Mouse (Mus musculus) heart, embryonic 16.5 days (tissue): ENCODE data around the gene Gm6309. TPM values are rescaled to one million over a fixed set of nuclear protein-coding genes. Genes with fewer than 3 reads are reported as not detected.
"Not testable (repeated sequence)": the region's sequence is repeated elsewhere in the genome, so short reads cannot be mapped to it uniquely, and the experiment has no call there.

ENCODE experiments used
- ATAC-seq: fragments of 200-750 bp; cut with Nextera tagmentation; replicated peaks from 2 replicates; pipeline ENCODE4 v1.8.0; 2017; ENCODE audit warnings: moderate number of reproducible peaks; ENCODE audit not compliant: insufficient read depth, low FRiP score; ENCODE audit errors: extremely low read depth
- H3K27ac ChIP-seq: fragments of 300-500 bp; sonication (generic); 2 replicates; pipeline ENCODE4 v1.5.1; 2014; ENCODE audit warnings: mild to moderate bottlenecking, low read length, control low read depth, moderate library complexity
- H3K27me3 ChIP-seq: fragments of 300-500 bp; sonication (generic); 2 replicates; pipeline ENCODE4 v1.6.1; 2014; ENCODE audit warnings: low read length, mixed read lengths; ENCODE audit not compliant: control insufficient read depth, insufficient read depth
- H3K36me3 ChIP-seq: fragments of 300-500 bp; sonication (generic); 2 replicates; pipeline ENCODE4 v1.6.1; 2014; ENCODE audit not compliant: control insufficient read depth, insufficient read depth
- H3K4me1 ChIP-seq: fragments of 300-500 bp; sonication (generic); 2 replicates; pipeline ENCODE4 v1.6.1; 2014; ENCODE audit warnings: low read length, mixed read lengths; ENCODE audit not compliant: control insufficient read depth, insufficient read depth
- H3K4me2 ChIP-seq: fragments of 300-500 bp; sonication (generic); 2 replicates; pipeline ENCODE4 v1.6.1; 2014; ENCODE audit warnings: low read depth, mild to moderate bottlenecking, control low read depth, low read length
- H3K4me3 ChIP-seq: fragments of 300-500 bp; sonication (generic); 2 replicates; pipeline ENCODE4 v1.5.1; 2014; ENCODE audit warnings: mild to moderate bottlenecking, control low read depth, low read length
- H3K9ac ChIP-seq: fragments of 300-500 bp; sonication (generic); 2 replicates; pipeline ENCODE4 v1.6.1; 2014; ENCODE audit warnings: low read length, control low read depth
- H3K9me3 ChIP-seq: fragments of 300-500 bp; sonication (generic); replicated peaks from 2 replicates; pipeline ENCODE4 v1.6.1; 2016; ENCODE audit warnings: low read length; ENCODE audit not compliant: control insufficient read depth
- WGBS: fragments of 180-500 bp; shearing (Covaris S2); extraction: QIAGEN DNeasy Blood & Tissue Kit; methylation state at CpG from one replicate; pipeline ENCODE4 v1.1.7; 2014; 5-methylcytosine and 5-hydroxymethylcytosine counted together
- polyA plus RNA-seq: library from polyadenylated mRNA; unstranded; fragments of >200 nt; fragmentation: Nextera tagmentation; extraction: Ambion mirVana; gene quantifications from 2 replicates; pipeline ENCODE4 v1.2.1, GENCODE M21; 2015

Gm6309 gene
- polyA plus RNA-seq = not detected in 2 replicates

DNA sequence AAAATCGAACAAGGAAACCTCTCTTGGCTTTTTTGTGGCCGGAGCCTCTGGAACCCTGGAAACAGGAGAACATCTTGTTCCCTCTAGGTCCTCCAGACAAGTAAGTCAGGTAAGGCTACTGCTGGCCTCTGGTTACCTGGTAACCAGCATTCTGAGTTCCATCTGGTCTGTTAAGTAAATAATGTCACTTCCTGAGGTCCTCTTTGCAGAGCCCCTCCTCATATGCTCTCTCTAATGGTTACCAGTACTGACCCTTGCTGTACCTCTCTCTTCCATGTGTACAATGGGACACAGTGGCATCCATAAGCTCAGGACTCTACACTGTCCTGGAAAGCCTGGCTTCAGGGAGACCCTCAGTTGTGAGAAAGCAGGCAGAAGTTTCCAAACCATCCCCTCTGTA lies at the start of gene Gm6309:
TSS of gene Gm6309 (minus strand) at position 101 of the 400 bp plus-strand sequence.
- not testable (repeated sequence) for H3K27me3 ChIP-seq, H3K36me3 ChIP-seq, H3K27ac ChIP-seq, H3K4me3 ChIP-seq, H3K9me3 ChIP-seq, H3K4me1 ChIP-seq, H3K9ac ChIP-seq, H3K4me2 ChIP-seq, ATAC-seq
- 63% methylated on average over 2 of the region's 2 CpGs for WGBS

DNA sequence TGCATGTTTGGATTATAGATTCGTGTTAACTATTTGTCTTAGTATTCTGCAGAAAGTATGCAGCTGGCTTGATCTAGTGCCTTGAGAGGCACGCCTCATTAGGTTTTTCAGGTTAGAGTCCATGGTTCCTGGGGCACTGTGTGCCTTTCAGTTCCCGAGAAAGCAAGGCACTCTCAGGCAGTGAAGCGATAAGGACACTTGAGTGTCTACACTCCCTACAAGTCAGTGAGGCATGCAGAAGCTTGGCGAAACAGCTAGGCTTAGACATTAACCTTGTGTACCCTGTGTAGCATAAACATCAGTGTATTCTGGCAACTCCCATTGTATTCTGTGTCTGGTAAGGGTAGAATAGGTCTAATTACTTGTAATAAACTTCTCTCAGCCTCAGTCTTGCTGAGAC lies 35.0 kb upstream of the Gm6309 start:
- Histone ChIP-seq H3K36me3 (peaks cover 75% of the 10 kb centered on the region), H3K27me3 (no peaks in the 10 kb centered on the region), H3K4me1 (no peaks in the 10 kb centered on the region), H3K9ac (no peak overlapping the region), H3K9me3 (no peaks in the 10 kb centered on the region), H3K4me2 (no peak overlapping the region), H3K4me3 (no peak overlapping the region), H3K27ac (no peak overlapping the region)
- no peak for ATAC-seq
- WGBS = 84% methylated on average over 5 of the region's 5 CpGs

DNA sequence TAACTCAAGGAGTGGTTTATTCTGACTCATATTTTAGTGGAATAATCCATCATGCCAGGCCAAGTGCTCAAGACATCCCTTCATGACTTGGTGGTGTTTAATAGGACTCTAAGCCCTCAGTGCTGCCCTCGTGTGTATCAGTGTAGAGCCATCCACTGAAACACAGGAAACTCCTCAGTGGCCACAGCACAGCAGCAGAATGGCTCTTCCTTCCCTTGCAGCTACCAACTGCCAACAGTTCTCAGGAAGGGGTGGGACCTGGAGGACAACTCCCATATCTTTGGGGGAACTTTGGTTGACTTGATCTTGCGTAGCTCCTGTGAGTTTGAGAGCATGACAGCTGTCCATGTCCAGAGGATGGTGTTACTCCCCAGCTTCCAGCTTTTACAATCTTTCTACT lies 33.4 kb upstream of the Gm6309 start:
- H3K27ac ChIP-seq = no peak overlapping the region
- H3K4me1 ChIP-seq = no peaks in the 10 kb centered on the region
- no peaks in the 10 kb centered on the region for H3K9me3 ChIP-seq
- H3K27me3 ChIP-seq = no peaks in the 10 kb centered on the region
- no peak for ATAC-seq
- H3K9ac ChIP-seq = no peak overlapping the region
- H3K4me3 ChIP-seq = no peak overlapping the region
- peaks cover 65% of the 10 kb centered on the region for H3K36me3 ChIP-seq
- no peak overlapping the region for H3K4me2 ChIP-seq
- WGBS = 77% methylated on average over 2 of the region's 2 CpGs

DNA sequence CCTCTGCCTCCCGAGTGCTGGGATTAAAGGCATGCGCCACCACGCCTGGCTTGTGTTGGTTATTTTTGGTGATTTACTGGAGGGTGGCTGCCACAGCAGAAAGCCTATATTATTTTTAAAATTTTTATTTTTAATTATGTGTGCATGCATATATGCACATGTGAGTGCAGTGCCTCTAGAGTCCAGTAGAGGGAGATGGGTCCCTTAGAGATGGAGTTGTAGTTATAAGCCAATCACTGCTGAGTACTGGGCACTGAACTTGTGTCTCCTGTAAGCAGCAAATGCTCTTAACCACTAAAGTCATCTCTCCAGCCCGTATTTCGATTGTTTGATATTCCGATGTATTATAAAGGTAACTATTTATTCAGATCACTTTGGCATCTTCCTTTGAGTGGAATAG lies 30.1 kb upstream of the Gm6309 start:
- peaks cover 34% of the 10 kb centered on the region for H3K36me3 ChIP-seq
- no peak for ATAC-seq
- 97% methylated on average over 6 of the region's 6 CpGs for WGBS
- no peak overlapping the region for H3K4me2 ChIP-seq
- H3K9ac ChIP-seq = no peak overlapping the region
- no peaks in the 10 kb centered on the region for H3K4me1 ChIP-seq
- H3K4me3 ChIP-seq = no peak overlapping the region
- no peak overlapping the region for H3K27ac ChIP-seq
- no peaks in the 10 kb centered on the region for H3K27me3 ChIP-seq
- H3K9me3 ChIP-seq = no peaks in the 10 kb centered on the region

GRCm38 (mm10) chr5:146199540-146199939 lies 29.0 kb upstream of the Gm6309 start:
- H3K9me3 ChIP-seq = no peaks in the 10 kb centered on the region
- no peak overlapping the region for H3K4me2 ChIP-seq
- H3K27me3 ChIP-seq = no peaks in the 10 kb centered on the region
- no peak overlapping the region for H3K4me3 ChIP-seq
- ATAC-seq = no peak
- H3K9ac ChIP-seq = no peak overlapping the region
- no peaks in the 10 kb centered on the region for H3K4me1 ChIP-seq
- peaks cover 27% of the 10 kb centered on the region for H3K36me3 ChIP-seq
- WGBS = 71% methylated on average over 2 of the region's 2 CpGs
- no peak overlapping the region for H3K27ac ChIP-seq

DNA sequence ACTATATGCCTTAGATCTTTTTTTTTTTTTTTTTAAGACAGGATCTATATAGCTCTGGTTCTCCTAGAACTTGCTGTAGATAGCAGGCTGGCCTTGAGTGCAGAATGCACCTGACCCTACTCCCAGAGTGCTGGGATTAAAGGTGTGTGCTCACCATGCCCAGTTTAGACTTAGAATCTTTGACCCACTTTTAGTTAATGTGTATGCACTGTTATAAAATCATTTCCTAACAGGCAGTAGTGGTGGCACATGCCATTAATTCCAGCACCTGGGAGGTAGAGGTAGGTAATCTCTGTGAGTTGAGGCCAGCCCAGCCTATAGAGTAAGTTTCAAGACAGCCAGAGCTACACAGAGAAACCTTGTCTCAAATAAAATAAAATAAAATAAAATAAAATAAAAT lies 28.6 kb upstream of the Gm6309 start:
- ATAC-seq = no peak

GRCm38 (mm10) chr5:146193360-146193759 lies 22.8 kb upstream of the Gm6309 start:
- Histone ChIP-seq H3K27ac (no peak overlapping the region), H3K9me3 (no peaks in the 10 kb centered on the region), H3K4me3 (no peak overlapping the region), H3K36me3 (no peaks in the 10 kb centered on the region), H3K27me3 (no peaks in the 10 kb centered on the region), H3K4me1 (no peaks in the 10 kb centered on the region), H3K4me2 (no peak overlapping the region), H3K9ac (no peak overlapping the region)
- WGBS = 78% methylated on average over 8 of the region's 8 CpGs
- no peak for ATAC-seq

More for the DNA sequence above, 28.6 kb upstream of the Gm6309 start:
- H3K9ac ChIP-seq = no peak overlapping the region
- no peaks in the 10 kb centered on the region for H3K4me1 ChIP-seq
- H3K36me3 ChIP-seq = peaks cover 22% of the 10 kb centered on the region
- no peaks in the 10 kb centered on the region for H3K27me3 ChIP-seq
- H3K4me3 ChIP-seq = no peak overlapping the region
- H3K27ac ChIP-seq = no peak overlapping the region
- no peaks in the 10 kb centered on the region for H3K9me3 ChIP-seq
- no peak overlapping the region for H3K4me2 ChIP-seq

DNA sequence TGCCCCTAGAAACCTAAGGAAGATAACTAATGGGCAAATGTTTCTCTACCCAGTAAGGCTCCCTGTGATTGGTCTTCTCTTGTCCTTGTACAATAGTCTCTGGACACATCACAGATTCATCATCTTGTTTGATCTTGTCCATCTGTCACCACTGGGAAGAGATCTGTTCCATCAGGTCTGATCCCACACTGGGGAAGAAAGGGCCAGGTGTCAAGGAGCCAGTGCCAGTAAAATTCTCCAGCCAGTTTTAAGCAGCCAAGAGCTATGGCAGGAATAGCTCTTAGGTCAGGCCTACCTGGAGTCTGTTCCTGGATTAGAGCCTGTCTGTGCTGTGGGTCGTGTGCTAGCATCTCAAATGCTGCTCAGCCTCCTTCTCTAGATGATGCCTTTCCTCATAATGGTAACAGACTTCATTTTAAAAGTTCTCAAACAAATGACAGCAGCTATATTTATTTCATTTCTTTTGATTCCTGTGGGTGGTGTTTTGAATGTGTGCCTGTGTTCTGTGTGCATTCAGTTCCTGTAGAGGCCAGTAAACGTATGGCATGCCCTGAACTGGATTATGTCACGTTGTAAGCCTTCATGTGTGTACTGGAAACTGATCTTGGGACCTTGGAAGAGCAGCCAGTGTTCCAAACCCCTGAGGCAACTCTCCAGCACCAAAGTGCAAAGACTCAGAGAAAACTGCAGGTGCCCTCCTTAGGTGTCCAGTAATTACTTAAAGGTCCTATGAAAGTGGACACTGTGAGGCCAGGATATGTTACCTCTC lies 20.2 kb upstream of the Gm6309 start:
- ATAC-seq = no peak
- WGBS = 48% methylated on average over 3 of the region's 3 CpGs
- Histone ChIP-seq H3K27ac (no peak overlapping the region), H3K36me3 (no peaks in the 10 kb centered on the region), H3K4me3 (no peak overlapping the region), H3K9ac (no peak overlapping the region), H3K4me2 (no peak overlapping the region), H3K9me3 (no peaks in the 10 kb centered on the region), H3K27me3 (no peaks in the 10 kb centered on the region), H3K4me1 (no peaks in the 10 kb centered on the region)

DNA sequence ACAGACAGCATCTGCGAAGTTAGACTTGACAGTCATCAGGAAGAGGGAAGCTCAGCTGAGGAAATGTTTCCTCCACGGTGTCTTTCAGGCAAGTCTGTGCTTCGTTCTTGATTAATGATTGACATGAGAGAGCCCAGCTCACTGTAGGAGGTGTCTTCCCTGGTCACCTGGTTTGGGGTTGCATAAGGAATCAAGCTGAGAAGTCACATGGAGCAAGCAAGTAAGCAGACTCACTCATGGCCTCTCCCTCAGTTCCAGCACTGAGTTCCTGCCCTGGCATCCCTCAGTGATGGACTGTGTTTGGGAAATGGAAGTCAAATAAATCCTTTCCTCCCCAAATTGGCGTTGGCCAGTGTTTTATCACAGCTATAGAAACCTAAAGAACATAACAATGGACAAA lies 19.6 kb upstream of the Gm6309 start:
- no peak overlapping the region for H3K27ac ChIP-seq
- H3K4me2 ChIP-seq = no peak overlapping the region
- WGBS = 49% methylated on average over 4 of the region's 4 CpGs
- no peaks in the 10 kb centered on the region for H3K9me3 ChIP-seq
- H3K36me3 ChIP-seq = no peaks in the 10 kb centered on the region
- no peak for ATAC-seq
- no peak overlapping the region for H3K4me3 ChIP-seq
- no peaks in the 10 kb centered on the region for H3K27me3 ChIP-seq
- H3K4me1 ChIP-seq = no peaks in the 10 kb centered on the region
- H3K9ac ChIP-seq = no peak overlapping the region
